15 mouse cellular contexts compared by ENCODE assay signal in genomic region chr17:42982568-42982967, GRCm38 (mm10).
"Had no signal": no experiment of that assay in that cellular context is flagged by ENCODE, and none has a peak within 500 bp of the region (broad histone marks: within the 10 kb centered on the region; RNA-seq: fewer than 3 reads in every experiment).

No protein-coding gene starts in this region.

- H3K4me1 ChIP-seq: liver, embryonic 15.5 days; lung, embryonic 15.5 days; megakaryocyte, embryonic 14.5 days had no signal

- H3K27me3 ChIP-seq: liver, embryonic 15.5 days; lung, embryonic 15.5 days; megakaryocyte, embryonic 14.5 days; midbrain, embryonic 12.5 days; neural tube, embryonic 12.5 days had no signal

- H3K9ac ChIP-seq: liver, embryonic 15.5 days; liver, postnatal 0 days; lung, embryonic 15.5 days; midbrain, embryonic 12.5 days; neural tube, embryonic 12.5 days had no signal

- H3K27ac ChIP-seq: liver, embryonic 15.5 days; macrophage; midbrain, embryonic 12.5 days; neural tube, embryonic 12.5 days had no signal

- H3K4me2 ChIP-seq: liver, embryonic 15.5 days; lung, embryonic 15.5 days; midbrain, embryonic 12.5 days; neural tube, embryonic 12.5 days had no signal

- H3K9me3 ChIP-seq: liver, embryonic 15.5 days; lung, embryonic 15.5 days; midbrain, embryonic 12.5 days; neural tube, embryonic 12.5 days had no signal

- H3K36me3 ChIP-seq: liver, embryonic 15.5 days; lung, embryonic 15.5 days; midbrain, embryonic 12.5 days; neural tube, embryonic 12.5 days had no signal

- DNase-seq: liver, postnatal 0 days; lung, adult 2 months; midbrain, embryonic 14.5 days; right cerebral cortex, postnatal 25 days; right cerebral cortex, postnatal 4 days; spleen, adult 18-20 months; thymus, adult 18-20 months; thymus, postnatal 14 days; thymus, postnatal 36 days had no signal

- H3K4me3 ChIP-seq: liver, embryonic 15.5 days; lung, embryonic 15.5 days; megakaryocyte, embryonic 14.5 days; midbrain, embryonic 12.5 days; neural tube, embryonic 12.5 days had no signal

- ATAC-seq: liver, postnatal 0 days had no signal
